Mouse (Mus musculus) cerebellum, postnatal 14 days (tissue): Measurements from ENCODE around the gene Hoxb4.

Experiments used
- DNase-seq, 2 experiments: peaks; one replicate each; pipeline ENCODE4 v3.0.0; 2021; ENCODE audit warnings: mixed read lengths in 2 of 2

Hoxb4 gene

DNA sequence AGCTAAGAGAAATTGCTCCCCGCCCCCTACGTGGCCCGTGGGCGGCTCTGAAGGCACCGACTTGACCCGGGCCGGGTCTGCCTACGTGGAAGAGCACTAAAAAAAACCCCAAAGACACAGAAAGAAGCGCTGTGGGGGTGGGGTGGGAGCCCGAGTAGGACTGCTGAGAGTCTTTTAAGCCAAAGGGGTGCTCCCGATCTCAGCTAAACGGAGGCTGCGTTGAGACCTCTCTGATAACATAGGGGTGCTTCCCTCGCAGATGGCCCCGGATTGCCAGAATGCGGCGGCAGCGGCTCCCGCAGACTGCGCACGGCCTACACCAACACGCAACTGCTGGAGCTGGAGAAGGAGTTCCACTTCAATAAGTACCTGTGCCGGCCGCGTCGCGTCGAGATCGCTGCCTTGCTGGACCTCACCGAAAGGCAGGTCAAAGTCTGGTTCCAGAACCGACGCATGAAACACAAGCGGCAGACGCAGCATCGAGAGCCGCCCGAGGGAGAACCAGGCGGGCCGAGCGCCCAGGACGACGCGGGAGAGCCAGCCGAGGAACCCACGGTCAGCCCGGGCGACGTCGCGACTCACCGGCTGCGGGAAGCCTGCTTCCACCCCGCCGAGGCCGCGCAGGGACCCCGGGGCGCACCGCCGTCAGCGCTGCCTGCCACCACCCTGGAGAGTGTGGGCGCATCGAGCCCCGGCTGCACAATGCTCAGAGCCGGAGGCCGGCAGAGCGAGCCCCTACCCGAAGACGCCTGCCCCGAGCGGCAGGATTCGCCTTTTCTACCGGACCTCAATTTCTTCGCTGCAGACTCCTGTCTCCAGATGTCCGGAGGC is 34.8 kb downstream of the Hoxb4 start:
- no peak for DNase-seq

DNA sequence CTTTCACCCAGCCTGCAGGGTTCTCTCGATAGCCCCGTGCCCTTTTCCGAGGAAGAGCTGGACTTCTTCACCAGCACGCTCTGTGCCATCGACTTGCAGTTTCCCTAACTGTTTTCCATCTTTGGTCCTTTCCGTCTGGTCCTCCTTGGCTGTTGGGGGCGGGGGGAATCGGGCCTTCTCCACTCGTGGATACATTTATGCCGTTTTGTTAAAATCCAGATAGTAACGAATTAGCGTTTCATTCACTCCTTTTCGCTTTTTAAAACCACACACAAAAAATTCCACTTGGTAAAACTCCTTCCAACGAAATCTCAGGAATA is 35.4 kb downstream of the Hoxb4 start:
- peak in 1 of 2 experiments; percentile 45 for DNase-seq

DNA sequence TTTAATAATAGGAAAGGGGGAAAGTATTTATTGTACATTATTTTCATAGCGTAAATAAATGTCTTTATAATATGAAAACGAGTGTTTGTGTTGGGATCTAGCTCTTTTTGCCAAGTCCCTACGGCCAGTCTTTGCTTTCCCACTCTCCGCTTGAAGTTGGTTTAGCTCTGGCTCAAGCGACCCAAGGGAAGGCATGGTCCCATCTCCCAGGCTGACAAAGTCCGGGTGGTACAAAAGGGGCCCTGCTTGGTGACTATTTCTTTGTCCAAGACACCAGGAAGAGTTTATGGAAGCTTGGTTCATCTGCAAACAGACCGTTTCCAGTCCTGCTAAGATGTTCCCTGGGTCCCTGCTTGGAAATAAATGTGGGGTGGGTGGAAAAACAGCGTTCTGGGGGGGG is 35.9 kb downstream of the Hoxb4 start:
- DNase-seq = peak in 1 of 2 experiments; percentile 36

DNA sequence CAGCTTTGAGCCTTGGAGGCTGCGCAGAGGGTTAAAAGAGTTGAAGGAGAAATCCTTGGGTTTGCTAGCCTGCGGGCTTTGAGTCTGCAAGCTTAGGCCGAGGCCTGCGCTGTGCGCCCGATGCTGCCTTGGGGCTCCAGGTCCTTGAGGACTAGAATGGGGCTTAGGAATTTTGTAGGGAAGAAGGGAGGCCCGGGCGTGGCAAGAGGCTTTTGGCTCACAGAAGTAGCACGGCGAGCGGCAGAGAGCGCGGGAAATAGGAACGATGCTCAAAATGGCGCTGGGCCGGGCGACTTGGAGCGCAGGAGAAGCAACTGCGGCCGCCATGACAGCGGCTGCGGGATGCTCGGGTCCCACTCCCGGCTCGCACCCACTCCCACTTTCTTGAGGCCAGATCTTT is 36.3 kb downstream of the Hoxb4 start:
- no peak for DNase-seq

DNA sequence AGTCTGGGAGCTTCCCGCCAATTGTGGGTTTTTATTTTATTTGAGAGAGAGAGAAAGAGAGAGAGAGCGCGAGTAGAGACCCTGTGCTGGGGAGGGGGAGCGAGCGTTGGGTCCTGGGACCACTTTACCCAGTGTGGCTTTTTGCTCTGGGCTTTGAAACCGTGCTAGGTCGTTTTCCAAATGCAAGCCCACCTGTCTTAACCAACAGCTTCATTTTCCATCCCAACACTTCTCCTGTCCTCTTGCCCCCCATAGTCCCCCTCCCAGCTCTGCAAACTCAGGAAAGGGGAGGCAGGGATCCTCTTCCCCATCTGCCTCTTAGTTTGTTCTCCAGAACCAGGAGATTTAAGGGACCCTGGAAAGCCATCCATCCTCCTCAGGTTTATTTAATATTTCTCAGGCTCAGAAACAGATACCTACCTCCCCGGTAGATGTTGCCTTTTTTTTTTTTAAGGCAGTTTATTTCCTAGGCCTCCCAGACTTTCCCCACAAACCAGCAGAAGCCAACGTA is 36.8 kb downstream of the Hoxb4 start:
- DNase-seq = no peak

DNA sequence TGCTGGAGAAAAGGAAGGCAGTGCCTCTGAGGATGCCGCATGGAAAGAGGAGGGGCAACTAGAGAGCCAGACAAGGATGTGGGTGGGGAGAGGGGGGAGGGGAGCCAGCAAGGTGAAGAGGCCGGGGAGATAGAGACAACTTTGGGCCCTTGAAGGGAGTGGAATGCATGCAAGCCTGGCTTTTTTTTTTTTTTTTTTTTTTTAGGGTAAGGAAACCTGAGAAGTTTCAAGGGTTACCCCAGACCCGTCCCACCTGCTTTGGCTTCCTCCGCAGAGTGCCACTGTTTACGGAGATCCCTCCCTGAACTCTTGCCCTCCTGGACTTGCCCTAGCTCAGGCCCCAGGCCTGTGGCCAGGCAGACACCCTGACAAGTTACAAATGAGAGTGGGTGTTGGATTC is 45.7 kb downstream of the Hoxb4 start:
- DNase-seq = no peak

DNA sequence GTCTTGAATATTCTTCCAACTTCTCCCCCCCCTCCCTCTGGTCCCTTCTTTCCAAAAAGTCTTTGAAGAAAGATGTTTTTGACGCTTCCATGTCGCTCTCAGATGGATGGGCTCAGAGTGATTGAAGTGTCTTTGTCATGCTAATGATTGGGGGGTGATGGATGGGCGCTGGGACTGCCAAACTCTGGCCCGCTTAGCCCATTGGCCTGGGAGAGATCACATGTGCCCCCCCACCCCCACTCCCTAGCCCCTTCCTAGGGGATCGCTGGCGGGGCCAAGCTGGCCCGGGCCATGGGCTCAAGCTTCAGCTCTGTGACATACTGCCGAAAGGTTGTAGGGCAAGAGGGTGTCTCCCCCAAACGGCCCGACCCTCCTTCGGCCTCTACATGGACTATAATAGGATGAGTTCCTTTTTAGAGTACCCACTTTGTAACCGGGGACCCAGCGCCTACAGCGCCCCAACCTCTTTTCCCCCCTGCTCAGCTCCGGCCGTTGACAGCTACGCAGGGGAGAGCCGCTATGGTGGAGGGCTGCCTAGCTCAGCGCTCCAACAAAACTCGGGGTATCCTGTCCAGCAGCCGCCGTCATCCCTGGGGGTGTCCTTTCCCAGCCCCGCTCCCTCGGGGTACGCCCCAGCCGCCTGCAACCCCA is 47.5 kb downstream of the Hoxb4 start, which contains the start of gene Hoxb1:
Gene Hoxb1 (plus strand): TSS at position 312 of the 651 bp plus-strand sequence.
- DNase-seq = no peak

DNA sequence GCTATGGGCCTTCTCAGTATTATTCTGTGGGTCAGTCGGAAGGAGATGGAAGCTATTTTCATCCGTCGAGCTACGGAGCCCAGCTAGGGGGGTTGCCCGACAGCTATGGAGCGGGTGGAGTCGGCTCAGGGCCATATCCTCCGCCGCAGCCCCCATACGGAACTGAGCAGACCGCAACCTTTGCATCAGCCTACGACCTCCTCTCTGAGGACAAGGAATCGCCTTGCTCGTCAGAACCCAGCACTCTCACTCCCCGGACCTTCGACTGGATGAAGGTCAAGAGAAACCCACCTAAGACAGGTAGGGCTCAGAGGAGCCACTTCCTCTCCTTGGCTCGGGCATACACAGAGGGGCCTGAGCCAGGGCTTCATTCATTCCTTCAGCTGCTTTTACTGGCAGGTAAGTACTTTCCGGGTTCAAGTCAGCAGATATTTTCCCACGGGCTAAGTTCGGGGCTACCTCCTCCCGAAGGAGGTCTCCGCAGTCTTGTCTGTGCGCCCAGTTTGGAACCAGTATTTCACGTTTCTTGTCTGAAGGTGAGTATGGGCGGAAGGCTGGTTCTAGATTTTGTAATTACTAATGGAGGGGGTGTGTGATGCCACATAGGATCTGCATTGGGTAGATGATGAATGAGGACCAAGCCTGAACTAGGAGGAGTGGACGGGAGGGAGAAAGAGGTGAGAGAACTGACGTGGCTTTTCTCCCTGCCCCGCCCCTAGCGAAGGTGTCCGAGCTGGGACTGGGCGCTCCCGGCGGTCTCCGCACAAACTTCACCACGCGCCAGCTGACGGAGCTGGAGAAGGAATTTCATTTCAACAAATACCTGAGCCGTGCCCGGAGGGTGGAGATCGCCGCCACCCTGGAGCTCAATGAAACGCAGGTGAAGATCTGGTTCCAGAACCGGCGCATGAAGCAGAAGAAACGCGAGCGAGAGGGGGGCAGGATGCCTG is 48.3 kb downstream of the Hoxb4 start:
- no peak for DNase-seq

DNA sequence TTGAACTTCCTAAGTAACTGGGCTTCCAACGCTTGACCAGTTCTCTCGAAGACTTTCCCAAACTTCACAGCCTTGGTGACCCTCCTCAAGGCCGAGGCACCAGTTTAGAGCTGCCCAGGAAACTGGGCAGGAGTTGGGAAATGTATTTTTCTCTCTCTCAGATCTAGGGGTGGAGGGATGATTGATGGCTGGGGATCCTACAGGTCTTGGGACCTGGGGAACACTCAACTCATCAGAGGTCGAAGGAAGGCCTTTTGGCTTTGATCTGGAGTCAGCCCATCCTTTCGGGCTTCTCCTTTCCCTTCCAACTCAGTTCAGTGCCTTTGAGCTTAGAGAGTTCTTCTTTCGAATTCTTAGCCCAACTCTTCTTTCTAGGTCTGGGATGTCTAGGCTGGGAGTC is 49.1 kb downstream of the Hoxb4 start:
- DNase-seq = no peak

DNA sequence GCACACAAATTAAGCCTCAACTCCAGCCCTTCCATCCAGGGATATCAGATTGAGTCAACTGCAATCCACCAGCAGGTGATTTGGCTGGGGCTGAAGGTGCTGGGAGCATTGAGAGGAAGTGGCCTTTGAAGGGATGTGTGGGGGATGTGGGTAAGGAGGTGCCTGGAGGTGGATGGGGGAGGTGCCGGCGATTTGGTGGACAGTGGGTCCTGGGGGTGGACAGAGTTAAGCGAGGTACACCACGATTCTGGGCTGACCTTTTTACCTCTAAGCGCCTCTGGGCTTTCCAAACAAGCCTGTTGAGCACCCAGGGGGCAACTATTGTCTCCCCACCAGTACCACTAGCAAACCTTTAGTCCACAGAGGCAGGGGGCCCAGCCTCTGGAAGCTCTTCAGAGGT is 50.6 kb downstream of the Hoxb4 start:
- no peak for DNase-seq

DNA sequence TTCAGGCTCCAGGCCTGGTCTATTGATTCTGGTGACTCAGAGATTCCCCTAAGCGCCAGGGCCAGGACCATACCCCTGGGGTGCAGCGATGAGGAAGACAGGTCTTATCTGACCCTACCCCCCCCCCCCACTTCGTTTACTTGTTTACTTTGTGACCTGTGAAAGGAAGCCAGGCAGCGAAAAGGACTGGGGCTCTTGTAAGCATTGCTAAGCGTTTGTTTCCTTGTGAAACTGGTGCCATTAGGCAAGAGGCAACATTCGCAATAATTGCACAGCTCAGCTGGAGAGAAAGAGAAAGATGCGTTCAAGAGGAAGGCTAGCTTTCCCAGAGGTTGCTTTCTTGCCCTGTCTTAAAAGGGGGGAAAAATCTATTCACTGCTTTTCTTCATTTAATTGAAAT is 51.1 kb downstream of the Hoxb4 start:
- no peak for DNase-seq
